27 mouse cellular contexts compared by ENCODE assay signal in genomic region chr11:75980413-75980812, GRCm38 (mm10). TPM values are rescaled to one million over a fixed set of nuclear protein-coding genes. Genes with fewer than 3 reads are reported as not detected.
A peak's percentile ranks its signal among the peaks of the same experiment; 100 is the strongest.
DNase-seq lines count a peak whose midpoint lies in the region; ATAC-seq and TF ChIP-seq lines count a peak whose summit lies in the region.
"Had no signal": no experiment of that assay in that cellular context is flagged by ENCODE, and none has a peak within 500 bp of the region (broad histone marks: within the 10 kb centered on the region; RNA-seq: fewer than 3 reads in every experiment).

No protein-coding gene starts in this region.

- no peaks in the 10 kb centered on the region for H3K36me3 ChIP-seq in spleen, adult 2 months (ENCODE audit: control insufficient read depth, insufficient read depth, low read length)
- H3K36me3 ChIP-seq in forebrain, embryonic 11.5 days (ENCODE audit: control insufficient read depth, insufficient read depth, low read length): no peaks in the 10 kb centered on the region
- H3K36me3 ChIP-seq: embryonic facial prominence, embryonic 12.5 days; heart, embryonic 13.5 days; hindbrain, embryonic 13.5 days; intestine, embryonic 15.5 days had no signal

- H3K9ac ChIP-seq in forebrain, embryonic 11.5 days (ENCODE audit: low read length): no peak overlapping the region
- H3K9ac ChIP-seq: embryonic facial prominence, embryonic 12.5 days; forebrain, embryonic 13.5 days; forebrain, postnatal 0 days; heart, embryonic 13.5 days; hindbrain, embryonic 13.5 days; intestine, embryonic 15.5 days had no signal

- DNase-seq in spleen, adult 2 months (ENCODE audit: low read depth in 1 of 2, low spot score in 2 of 2): no peak
- DNase-seq in spleen, adult 18-20 months: no peak
- DNase-seq in T-cell, adult 2 months (ENCODE audit: low spot score): peak; percentile 54
- peak; percentile 63 for DNase-seq in thymus, postnatal 0 days (ENCODE audit: low spot score)
- DNase-seq in thymus, postnatal 4 days: peak; percentile 43
- DNase-seq in gastrocnemius, adult 8-10 months (ENCODE audit: low spot score in 2 of 2): no peak
- DNase-seq in forebrain, embryonic 11.5 days (ENCODE audit: low spot score): no peak
- DNase-seq: adrenal gland, postnatal 10 days; cerebellum, adult 11 months; cerebellum, adult 8-10 months; cerebellum, postnatal 14 days; embryo, embryonic 11 days; forebrain, postnatal 0 days; gastrocnemius, adult 2 months; gastrocnemius, postnatal 36 days; heart, adult 11 months; heart, postnatal 36 days had no signal

- ATAC-seq in forebrain, embryonic 11.5 days (replicated peaks; ENCODE audit: low FRiP score): no peak
- ATAC-seq: forebrain, embryonic 13.5 days; forebrain, postnatal 0 days; hindbrain, postnatal 0 days; intestine, embryonic 15.5 days had no signal

- TF ChIP-seq POLR2A in spleen, adult 2 months (IDR thresholded peaks at IDR 0.05; ENCODE audit: low read depth, low read length): no peak

- H3K27ac ChIP-seq in spleen, adult 2 months (ENCODE audit: insufficient read depth, low read length): peak overlapping the region; percentile 74
- no peak overlapping the region for H3K27ac ChIP-seq in forebrain, embryonic 11.5 days (ENCODE audit: low read depth, low read length)
- H3K27ac ChIP-seq: embryonic facial prominence, embryonic 12.5 days; forebrain, embryonic 13.5 days; gastrocnemius, adult 2 months; heart, embryonic 13.5 days; hindbrain, embryonic 13.5 days; hindbrain, postnatal 0 days; intestine, embryonic 15.5 days had no signal

- no peaks in the 10 kb centered on the region for H3K27me3 ChIP-seq in spleen, adult 2 months (ENCODE audit: control insufficient read depth, insufficient read depth, low read length)
- H3K27me3 ChIP-seq in forebrain, embryonic 11.5 days (ENCODE audit: control insufficient read depth, insufficient read depth, low read length): no peaks in the 10 kb centered on the region
- H3K27me3 ChIP-seq: CH12.LX; embryonic facial prominence, embryonic 12.5 days; heart, embryonic 13.5 days; hindbrain, embryonic 13.5 days; intestine, embryonic 15.5 days had no signal

- H3K4me1 ChIP-seq in spleen, adult 2 months (ENCODE audit: control insufficient read depth, insufficient read depth, insufficient read length): peaks cover 36% of the 10 kb centered on the region
- H3K4me1 ChIP-seq in forebrain, embryonic 11.5 days (replicated peaks; ENCODE audit: control insufficient read depth, insufficient read depth, low read length): no peaks in the 10 kb centered on the region
- H3K4me1 ChIP-seq: embryonic facial prominence, embryonic 12.5 days; forebrain, embryonic 13.5 days; heart, embryonic 13.5 days; hindbrain, embryonic 13.5 days had no signal

- no peaks in the 10 kb centered on the region for H3K9me3 ChIP-seq in forebrain, embryonic 11.5 days (ENCODE audit: control insufficient read depth, low read length)
- H3K9me3 ChIP-seq: embryonic facial prominence, embryonic 12.5 days; forebrain, embryonic 13.5 days; heart, embryonic 13.5 days; hindbrain, embryonic 13.5 days; intestine, embryonic 15.5 days had no signal

- TF ChIP-seq CTCF in spleen, adult 2 months (IDR thresholded peaks at IDR 0.05; ENCODE audit: extremely low read depth, insufficient read depth, insufficient read length, insufficient replicate concordance): no peak

- 7% methylated on average over 2 of the region's 2 CpGs for WGBS in spleen, adult 2 months
- 37% methylated on average over 2 of the region's 2 CpGs for WGBS in forebrain, embryonic 11.5 days

- H3K4me3 ChIP-seq in spleen, adult 2 months (ENCODE audit: extremely low read depth, insufficient read depth, insufficient read length): no peak overlapping the region
- H3K4me3 ChIP-seq in forebrain, embryonic 11.5 days (ENCODE audit: low read depth, low read length): no peak overlapping the region
- H3K4me3 ChIP-seq: embryonic facial prominence, embryonic 12.5 days; forebrain, embryonic 13.5 days; gastrocnemius, adult 2 months; heart, embryonic 13.5 days; hindbrain, embryonic 13.5 days; intestine, embryonic 15.5 days had no signal

- H3K4me2 ChIP-seq in forebrain, embryonic 11.5 days (ENCODE audit: low read depth, low read length, severe bottlenecking): no peak overlapping the region
- H3K4me2 ChIP-seq: embryonic facial prominence, embryonic 12.5 days; forebrain, embryonic 13.5 days; heart, embryonic 13.5 days; hindbrain, embryonic 13.5 days; intestine, embryonic 15.5 days had no signal

RNA-seq across cellular contexts. Expression of gene 1700016K19Rik, which starts 19.3 kb away (rescaled TPM):
- 0.08 and 0.22 TPM in 2 replicates for polyA plus RNA-seq in spleen, adult 2 months (2012; rRNA removed)
- polyA plus RNA-seq in thymus, postnatal 0 days (2015; fragmentation: Nextera tagmentation; extraction: Ambion mirVana): 1.2 and 1.3 TPM in 2 replicates
- not detected for total RNA-seq in gastrocnemius, adult 8-10 months (2022)
- 0.41 TPM in 1 of 2 replicates, not detected in the other for polyA plus RNA-seq in forebrain, embryonic 11.5 days (2014; fragmentation: Nextera tagmentation; extraction: Ambion mirVana)
- total RNA-seq: adrenal gland, postnatal 10 days; adrenal gland, postnatal 4 days; common myeloid progenitor, adult 5-6 weeks; gastrocnemius, adult 2 months; gastrocnemius, postnatal 36 days; heart, postnatal 36 days had no signal
- polyA plus RNA-seq: heart, embryonic 13.5 days; heart, postnatal 0 days had no signal

RNA-seq across cellular contexts. Expression of gene Rph3al, which starts 42.2 kb away (rescaled TPM):
- polyA plus RNA-seq in spleen, adult 2 months (2012; rRNA removed): 3.8 and 5.5 TPM in 2 replicates
- polyA plus RNA-seq in thymus, postnatal 0 days (2015; fragmentation: Nextera tagmentation; extraction: Ambion mirVana): 4.2 and 4.3 TPM in 2 replicates
- total RNA-seq in gastrocnemius, adult 8-10 months (2022): 10 to 100 TPM; 14.1 to 17.5 (median 14.9) TPM
- polyA plus RNA-seq in forebrain, embryonic 11.5 days (2014; fragmentation: Nextera tagmentation; extraction: Ambion mirVana): 1.1 and 2.5 TPM in 2 replicates

RNA-seq across cellular contexts. Expression of gene Rflnb, which starts 47.2 kb away (rescaled TPM):
- polyA plus RNA-seq in spleen, adult 2 months (2012; rRNA removed): 11.5 and 15.5 TPM in 2 replicates
- 10.6 and 13.2 TPM in 2 replicates for polyA plus RNA-seq in thymus, postnatal 0 days (2015; fragmentation: Nextera tagmentation; extraction: Ambion mirVana)
- total RNA-seq in gastrocnemius, adult 8-10 months (2022): 10 to 100 TPM in 1 of 4 experiments, 1 to 10 TPM in 3; 7.4 to 13.4 (median 9.2) TPM
- 12.1 and 15.3 TPM in 2 replicates for polyA plus RNA-seq in forebrain, embryonic 11.5 days (2014; fragmentation: Nextera tagmentation; extraction: Ambion mirVana)

Comparison
In these comparisons a context has a peak if more than half of its experiments do, and no peak if none do; other contexts are left out.
1. DNase-seq: peak in T-cell, adult 2 months (single experiment), thymus, postnatal 0 days (single experiment) and thymus, postnatal 4 days (single experiment); none in spleen, adult 2 months (0 of 2), spleen, adult 18-20 months (0 of 2), gastrocnemius, adult 8-10 months (0 of 2) and forebrain, embryonic 11.5 days (single experiment).